Mouse (Mus musculus) neural tube, embryonic 10.5 days (tissue): ENCODE measurements around the gene Foxn3.

Source experiments
- DNase-seq: peaks from one replicate; pipeline ENCODE4 v3.0.0-alpha.2; 2017; ENCODE audit warnings: low spot score; ENCODE audit errors: extremely low spot score

The Foxn3 gene

DNA sequence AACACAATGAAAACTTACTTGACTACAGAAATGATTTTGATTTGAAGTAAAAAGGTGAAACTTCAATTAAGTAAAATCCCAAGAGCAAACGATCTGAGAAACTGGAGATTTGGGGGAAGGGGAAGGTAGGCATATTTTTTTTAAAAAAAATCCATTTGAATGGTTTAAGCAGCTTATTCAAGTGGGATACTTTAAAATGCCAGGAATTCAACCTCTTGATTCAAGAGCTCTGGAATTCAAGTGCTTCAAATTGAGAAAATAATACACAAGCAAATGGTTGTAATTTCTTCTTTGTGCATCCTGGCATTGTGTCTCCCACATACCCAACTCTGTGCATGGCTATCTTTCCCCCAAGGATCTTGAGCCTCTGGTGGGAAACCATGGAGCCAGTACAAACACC lies 300.5 kb downstream of the Foxn3 start:
- DNase-seq, result no peak

GRCm38 (mm10) chr12:99262066-99262599 lies 301.2 kb downstream of the Foxn3 start:
- no peak for DNase-seq

GRCm38 (mm10) chr12:99260171-99260570 lies 303.2 kb downstream of the Foxn3 start:
- DNase-seq, result no peak

DNA sequence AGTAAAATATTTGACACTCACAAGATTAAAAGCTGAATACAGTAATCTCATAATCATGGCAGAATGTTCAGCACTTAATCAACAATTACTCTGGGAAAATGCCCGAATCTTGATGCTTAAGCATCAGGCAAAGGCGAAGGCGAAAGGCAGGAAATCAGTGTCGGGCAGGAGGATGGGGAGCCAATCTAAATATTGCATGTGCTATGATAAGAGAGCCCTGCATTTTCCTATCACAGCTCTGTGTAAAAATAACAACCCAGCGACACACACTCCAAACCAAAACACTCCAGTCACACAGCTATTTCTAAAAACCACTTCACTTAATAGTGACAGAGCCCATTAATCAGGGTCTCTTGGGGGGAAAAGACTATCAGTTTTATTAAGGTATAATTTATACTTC lies 305.8 kb downstream of the Foxn3 start:
- DNase-seq, result no peak

DNA sequence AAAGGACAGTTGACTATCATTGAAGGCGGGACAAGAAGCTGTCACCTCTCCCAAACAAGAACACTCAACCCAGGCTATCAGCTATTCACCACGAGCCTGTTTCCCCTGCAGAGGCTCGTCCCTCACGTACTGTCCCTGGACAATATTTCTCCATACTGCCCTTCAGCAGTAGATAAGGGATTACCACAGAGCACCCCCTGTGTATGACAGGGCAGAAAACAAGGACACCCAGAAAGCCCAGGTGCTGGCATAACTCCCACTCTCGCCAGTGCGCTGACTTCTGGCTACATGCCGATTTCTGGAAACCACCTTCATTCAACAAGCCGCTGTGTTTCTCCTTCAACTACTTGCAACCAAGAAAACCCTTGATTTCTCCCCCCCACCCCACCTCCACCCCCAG lies 306.4 kb downstream of the Foxn3 start:
- DNase-seq, result no peak

- DNase-seq, result no peak
Measured at GRCm38 (mm10) chr12:99256463-99256862, 306.9 kb downstream of the Foxn3 start.

DNA sequence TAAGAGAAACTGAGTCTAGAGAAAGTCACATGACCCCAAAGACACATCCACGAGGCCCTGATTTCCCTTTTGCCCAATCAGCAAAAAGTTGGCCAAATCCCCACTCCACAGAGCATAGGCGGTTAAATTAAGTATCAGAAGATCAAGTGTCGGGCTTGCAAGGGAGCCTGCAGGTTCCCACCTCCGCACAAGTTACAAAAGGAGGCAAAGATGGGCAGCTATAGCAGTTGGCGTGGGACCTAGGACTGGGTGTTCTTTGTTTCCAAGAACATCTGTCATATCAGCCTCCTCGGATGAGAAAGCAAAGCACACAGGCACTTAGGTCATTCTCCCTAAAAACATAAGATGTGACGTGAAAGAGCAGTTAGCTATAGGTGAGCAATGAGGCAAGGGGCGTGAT lies 308.9 kb downstream of the Foxn3 start:
- DNase-seq, result no peak

- no peak for DNase-seq
Measured at GRCm38 (mm10) chr12:99253562-99253961, 309.8 kb downstream of the Foxn3 start.

- no peak for DNase-seq
Measured at GRCm38 (mm10) chr12:99248606-99249005, 314.8 kb downstream of the Foxn3 start.

- DNase-seq, result no peak
Measured at GRCm38 (mm10) chr12:99247939-99248338, 315.4 kb downstream of the Foxn3 start.

GRCm38 (mm10) chr12:99246984-99247746 lies 316.2 kb downstream of the Foxn3 start:
- DNase-seq, result no peak

GRCm38 (mm10) chr12:99244673-99245072 lies 318.7 kb downstream of the Foxn3 start:
- no peak for DNase-seq

DNA sequence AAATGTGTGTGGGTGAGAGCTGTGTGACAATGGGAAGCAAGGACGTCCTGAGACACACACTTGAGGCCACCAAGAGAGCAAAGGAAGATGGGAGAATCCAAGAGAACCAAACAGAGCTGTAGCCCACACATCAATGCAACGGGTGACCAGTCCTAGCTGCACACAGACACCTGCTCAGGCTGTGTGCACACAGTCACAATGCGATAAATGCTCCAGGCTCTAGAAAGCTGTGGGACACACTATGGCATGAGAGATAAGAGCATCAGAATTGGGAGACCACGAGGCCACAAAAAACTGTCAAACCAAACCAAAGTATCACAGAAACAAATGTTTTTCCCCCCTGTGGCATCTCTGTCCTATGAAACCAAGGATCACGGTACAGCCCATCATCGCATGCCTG lies 319.1 kb downstream of the Foxn3 start:
- DNase-seq, result no peak

- no peak for DNase-seq
Measured at GRCm38 (mm10) chr12:99243316-99243715, 320.1 kb downstream of the Foxn3 start.

- DNase-seq, result no peak
Measured at GRCm38 (mm10) chr12:99240185-99240726, 323.1 kb downstream of the Foxn3 start.

DNA sequence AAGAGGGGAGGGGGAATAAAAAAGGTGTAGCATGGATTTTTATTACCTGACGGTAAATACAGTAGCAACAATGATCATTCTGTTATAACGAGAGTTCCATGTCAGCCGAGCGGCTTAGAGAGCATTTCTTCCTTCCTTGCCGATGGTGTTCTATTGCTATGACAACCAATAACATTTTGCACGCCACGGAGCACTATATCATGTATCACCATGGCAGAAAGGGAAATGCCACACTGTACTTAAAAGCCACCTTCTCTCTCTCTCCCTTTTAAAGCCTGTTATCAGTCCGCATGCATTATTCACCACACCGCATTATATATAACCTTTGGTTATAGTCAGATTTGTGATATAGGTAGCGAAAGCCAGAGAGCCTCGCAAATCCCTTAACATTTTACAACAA lies 323.6 kb downstream of the Foxn3 start:
- no peak for DNase-seq

DNA sequence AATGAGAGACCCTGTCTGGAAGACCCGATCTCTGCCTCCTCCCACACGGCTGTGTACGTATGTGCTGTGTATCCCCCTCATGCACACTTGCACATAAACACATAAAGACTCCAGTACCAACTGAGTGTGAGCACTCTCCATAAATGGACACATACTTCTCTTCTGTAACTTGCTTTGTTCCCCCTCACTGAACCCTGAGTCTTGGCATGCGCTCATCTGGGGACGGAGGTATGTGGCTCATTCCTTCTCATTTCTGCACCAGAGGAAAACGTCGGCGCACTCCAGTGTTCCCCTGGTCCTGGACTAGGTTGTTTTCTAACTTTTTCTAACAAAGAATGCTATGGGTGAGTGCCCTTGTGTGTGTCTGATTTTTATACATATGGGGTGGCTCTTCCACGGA lies 325.9 kb downstream of the Foxn3 start:
- no peak for DNase-seq

- DNase-seq, result no peak
Measured at GRCm38 (mm10) chr12:99234346-99234745, 329.0 kb downstream of the Foxn3 start.

DNA sequence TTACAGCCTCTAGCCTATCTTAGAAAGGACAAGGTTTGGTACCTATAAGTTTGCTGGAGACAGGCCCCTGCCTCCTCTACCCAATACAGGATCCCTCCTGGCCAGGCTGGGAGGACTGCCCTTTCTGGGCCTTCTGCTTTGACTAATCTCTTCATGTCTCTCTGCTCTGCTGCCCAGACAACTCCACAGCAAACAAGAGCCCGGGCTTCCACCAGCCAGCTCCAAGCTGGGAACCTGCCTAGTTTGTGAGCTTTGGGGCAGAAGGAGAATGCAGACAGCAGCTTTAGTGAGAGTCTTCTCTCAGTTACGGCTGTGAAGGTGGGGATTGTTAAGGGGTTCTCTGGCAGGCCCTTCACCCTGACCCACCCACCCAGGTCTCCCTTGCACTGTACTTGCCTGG lies 330.0 kb downstream of the Foxn3 start:
- no peak for DNase-seq

- DNase-seq, result no peak
Measured at GRCm38 (mm10) chr12:99232478-99232877, 330.9 kb downstream of the Foxn3 start.

- DNase-seq, result no peak
Measured at GRCm38 (mm10) chr12:99231321-99231720, 332.1 kb downstream of the Foxn3 start.

- DNase-seq, result no peak
Measured at GRCm38 (mm10) chr12:99230783-99231048, 332.7 kb downstream of the Foxn3 start.
